Mouse (Mus musculus) inflammation-experienced regulatory T-cells, adult 6 months (primary cell): Measurements from ENCODE around the gene Kctd15. TPM values are rescaled to one million over a fixed set of nuclear protein-coding genes. Genes with fewer than 3 reads are reported as not detected.

ENCODE experiments used
- ATAC-seq: one replicate; pipeline ENCODE4 v1.8.0; 2017
- polyA plus RNA-seq, 3 experiments: library from polyadenylated mRNA; unstranded; fragments of 100-300 nt; shearing (Covaris generic); gene quantifications; one replicate each; pipeline ENCODE4 v1.2.1; 2017

Gene Kctd15
- polyA plus RNA-seq, result not detected

DNA sequence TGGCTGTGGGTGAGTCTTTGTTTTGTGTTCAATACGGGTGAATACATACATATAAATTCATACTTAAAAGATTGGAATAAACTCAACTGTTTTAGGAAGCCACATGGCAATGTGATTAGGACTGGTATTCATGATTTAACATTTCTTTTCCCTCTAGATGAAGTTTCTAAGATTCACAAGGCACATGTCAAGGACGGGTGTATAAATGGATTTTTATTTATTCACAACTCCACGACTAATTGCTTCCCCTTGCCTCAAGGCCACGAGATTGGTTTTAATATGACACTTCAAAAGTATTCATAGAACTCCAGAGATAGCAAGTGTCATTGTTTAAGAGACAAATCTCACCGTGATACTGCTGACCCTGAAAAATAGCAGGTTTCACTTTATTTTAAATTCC, at the start of gene Kctd15:
TSS of gene Kctd15 (minus strand) at position 101 of the 400 bp plus-strand sequence.
- no peak for ATAC-seq

- no peak for ATAC-seq
Observed at GRCm38 (mm10) chr7:34704401-34704800, 47.9 kb upstream of the Kctd15 start.

DNA sequence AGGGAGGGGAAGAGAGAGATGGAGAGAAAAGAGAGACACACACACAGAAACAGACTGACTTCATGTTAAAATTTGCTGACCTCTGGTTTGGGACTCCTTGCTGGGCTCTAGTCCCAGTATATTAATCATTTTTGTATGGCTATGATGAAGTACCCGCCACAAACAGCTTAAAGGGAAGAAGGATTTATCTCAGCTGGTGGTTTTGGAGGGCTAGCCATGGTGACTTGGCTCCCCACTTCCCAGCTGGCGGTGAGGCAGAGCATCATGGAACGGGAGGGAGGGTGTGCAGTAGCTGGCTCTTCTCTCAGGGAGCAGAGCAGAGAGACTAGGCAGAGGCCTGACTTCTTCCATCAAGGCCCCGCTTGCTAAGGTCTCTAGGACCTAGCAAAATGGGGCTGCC, 46.9 kb upstream of the Kctd15 start:
- no peak for ATAC-seq

- no peak for ATAC-seq
Observed at GRCm38 (mm10) chr7:34702718-34703351, 46.3 kb upstream of the Kctd15 start.

- no peak for ATAC-seq
Observed at GRCm38 (mm10) chr7:34699888-34700287, 43.4 kb upstream of the Kctd15 start.

DNA sequence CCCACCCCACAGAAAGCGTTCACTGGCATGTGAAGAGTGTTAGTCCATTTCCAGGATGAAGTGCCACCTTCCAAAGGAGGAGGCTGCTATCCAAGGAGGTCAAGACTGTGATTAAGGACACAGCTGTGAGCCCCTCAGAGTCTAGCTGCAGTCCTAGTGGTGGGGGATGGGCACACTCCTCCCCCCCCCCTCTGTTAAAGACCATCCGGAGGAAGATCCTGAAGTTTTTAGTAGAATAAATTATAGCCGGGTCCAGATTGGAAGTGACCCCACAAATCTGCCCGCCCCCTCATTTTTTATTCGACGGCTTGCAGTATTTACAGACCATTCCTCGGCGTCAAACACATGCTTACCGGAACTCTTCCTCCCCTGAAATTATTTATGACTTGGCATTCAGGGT, 41.7 kb upstream of the Kctd15 start:
- ATAC-seq, result no peak

DNA sequence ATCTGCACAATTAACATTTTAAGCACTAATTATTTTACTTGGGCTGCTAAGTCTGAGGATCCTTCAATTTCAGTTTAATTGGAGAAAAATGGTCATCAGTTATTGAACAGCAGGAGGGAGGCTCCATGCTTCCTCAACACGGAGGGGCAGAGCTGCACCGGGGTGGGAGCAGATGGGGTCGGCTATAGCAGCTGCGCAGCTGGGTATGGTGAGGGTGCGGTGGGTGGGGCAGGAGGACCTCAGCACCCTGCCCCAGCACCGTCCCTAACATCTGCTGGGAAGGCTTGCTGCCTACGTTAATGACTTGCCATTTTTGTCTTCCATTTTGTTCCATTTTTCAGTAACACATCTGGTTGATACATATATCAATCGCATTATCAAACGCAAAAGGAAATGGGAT, 39.6 kb upstream of the Kctd15 start:
- no peak for ATAC-seq

DNA sequence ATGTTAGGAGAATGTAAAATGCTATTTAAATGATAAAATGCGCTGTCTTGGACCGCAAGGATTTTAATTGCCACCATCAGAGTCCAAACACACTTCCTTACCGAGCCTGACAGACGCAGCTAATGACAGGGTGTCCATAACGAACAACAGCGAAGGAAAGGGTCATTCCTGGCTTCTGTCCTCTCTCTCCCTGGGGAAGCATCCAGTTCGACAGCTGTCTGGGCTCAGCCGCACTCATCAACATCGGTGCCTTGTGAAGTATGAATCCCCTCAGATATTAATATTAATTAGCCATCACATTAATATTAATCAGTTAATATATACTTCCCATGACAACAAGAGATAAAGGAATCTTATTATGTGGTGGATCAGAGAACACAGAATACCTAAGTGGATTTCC, 38.4 kb upstream of the Kctd15 start:
- ATAC-seq, result no peak

- no peak for ATAC-seq
Observed at GRCm38 (mm10) chr7:34693916-34694315, 37.4 kb upstream of the Kctd15 start.

DNA sequence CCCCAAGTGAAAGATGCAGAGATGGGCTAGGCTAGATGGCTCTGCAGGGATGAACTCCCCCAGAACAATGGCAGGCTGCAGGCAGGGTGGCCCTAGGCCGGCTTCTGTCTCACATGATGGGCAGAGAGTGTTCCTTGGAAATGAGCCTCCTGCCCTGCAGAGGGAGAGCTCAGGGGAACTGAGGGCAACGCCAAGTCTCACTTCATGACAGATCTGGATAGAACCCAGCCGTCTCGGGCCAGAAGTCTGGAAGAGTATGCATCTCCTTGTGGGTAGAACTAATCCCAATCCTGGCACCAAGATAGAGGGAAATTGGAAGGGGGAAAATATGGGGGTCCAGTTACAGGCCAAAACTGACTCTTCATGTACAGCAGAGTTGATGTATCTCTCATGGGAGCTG, 36.5 kb upstream of the Kctd15 start:
- ATAC-seq, result no peak

DNA sequence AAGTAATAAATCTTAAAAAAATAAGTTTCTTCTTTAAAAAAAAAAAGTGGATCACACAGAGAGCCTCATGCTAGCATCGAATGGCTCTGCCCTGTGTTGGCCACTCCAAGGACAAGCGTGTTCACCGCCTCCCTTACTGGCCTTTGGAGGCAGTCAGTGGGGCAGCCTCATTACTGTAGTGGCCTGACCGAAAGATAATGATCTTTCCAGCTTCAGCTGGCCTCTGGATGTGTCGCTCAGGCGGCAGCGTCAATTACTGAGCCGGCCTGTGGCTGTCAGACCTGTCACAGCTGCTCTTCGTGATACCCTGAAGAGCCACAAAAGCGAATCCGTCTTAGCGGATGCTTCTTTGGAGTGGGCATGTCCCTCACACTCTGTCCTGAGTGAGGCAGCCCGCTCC, 33.6 kb upstream of the Kctd15 start:
- ATAC-seq, result no peak

DNA sequence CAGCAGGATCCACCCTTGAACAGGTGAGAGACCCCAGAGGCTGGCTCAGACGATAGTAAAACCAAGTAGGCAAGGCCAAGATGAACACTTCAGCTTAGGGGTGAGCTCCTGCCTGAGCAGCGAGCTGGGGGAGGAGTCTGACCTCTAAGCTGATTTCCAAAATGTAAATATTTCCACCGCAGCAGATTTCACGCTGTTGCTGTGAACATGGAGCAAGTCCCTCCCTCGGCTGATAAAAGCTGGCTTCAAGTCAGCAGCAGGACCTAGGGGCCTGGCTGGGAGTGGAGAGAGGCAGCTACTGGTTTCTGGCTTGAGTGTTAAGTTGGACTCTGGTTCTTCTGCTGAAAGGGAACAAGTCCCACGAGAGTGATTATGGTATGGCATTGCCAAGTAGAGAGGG, 32.5 kb upstream of the Kctd15 start:
- ATAC-seq, result no peak

GRCm38 (mm10) chr7:34685801-34686200, 29.3 kb upstream of the Kctd15 start:
- ATAC-seq, result no peak

- no peak for ATAC-seq
Observed at GRCm38 (mm10) chr7:34685176-34685575, 28.6 kb upstream of the Kctd15 start.

GRCm38 (mm10) chr7:34680771-34681421, 24.4 kb upstream of the Kctd15 start:
- no peak for ATAC-seq

- ATAC-seq, result no peak
Observed at GRCm38 (mm10) chr7:34679886-34680285, 23.4 kb upstream of the Kctd15 start.

- peak; percentile 60 for ATAC-seq
Observed at GRCm38 (mm10) chr7:34675831-34676514, 19.4 kb upstream of the Kctd15 start.

GRCm38 (mm10) chr7:34675120-34675790, 18.7 kb upstream of the Kctd15 start:
- no peak for ATAC-seq

DNA sequence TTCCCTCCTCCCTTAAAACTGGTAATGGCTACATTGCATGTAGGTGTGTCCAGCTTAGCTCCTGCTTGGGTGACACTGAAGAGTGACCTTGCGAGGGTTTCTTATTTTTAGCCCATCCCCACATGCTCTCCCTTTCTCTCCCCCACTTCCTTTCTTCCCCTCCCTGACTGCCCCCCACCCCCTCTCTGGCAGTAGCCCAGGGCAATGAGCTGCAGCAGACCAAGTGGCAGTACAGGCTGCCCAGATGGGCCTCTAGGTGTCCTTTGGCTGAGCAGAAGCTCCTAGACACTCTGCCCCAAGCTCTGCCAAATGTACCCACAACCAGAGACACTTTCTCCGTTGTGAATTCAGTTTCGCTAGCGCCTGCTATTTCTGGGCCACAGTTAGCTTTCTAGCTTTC, 16.4 kb upstream of the Kctd15 start:
- ATAC-seq, result no peak

DNA sequence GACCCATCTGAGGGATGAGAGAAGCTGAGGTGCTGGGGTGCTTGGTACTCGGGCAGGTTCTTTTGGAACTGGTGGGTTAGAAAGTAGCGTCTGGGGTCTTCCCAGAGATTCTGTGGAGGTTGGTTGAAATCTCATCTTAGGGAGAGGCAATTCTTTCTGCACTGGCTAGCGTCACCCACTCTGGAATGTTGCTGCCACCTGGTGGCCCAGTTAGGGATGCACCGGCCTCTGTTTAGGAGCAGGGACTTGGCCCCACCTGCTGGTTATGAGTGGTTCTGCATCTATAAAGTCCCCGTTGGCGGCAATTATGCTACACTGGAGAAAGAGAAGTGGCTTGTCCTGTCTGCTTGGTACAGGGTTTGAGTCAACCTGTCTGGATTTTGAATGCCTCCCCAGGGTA, 15.4 kb upstream of the Kctd15 start:
- peak; percentile 88 for ATAC-seq

DNA sequence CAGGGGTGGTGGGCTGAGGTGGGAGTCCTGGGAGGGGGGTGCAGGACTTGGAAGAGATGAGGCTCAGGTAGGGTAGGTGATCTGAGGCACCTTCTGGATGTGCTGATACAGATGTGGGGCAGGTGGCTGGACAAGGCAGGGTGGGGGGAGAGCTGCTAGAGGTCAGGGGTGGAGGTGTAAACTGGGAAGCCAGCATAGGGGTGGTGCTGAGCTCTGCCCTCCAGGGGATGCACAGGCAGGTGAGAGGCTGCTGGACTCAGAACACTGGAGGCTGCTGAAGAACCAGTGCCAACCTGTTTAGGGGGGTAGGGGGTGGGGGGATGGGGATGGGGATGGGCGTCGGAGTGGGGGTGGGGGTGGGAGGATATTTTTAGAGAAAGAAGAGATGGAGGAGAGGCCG, 14.2 kb upstream of the Kctd15 start:
- no peak for ATAC-seq

DNA sequence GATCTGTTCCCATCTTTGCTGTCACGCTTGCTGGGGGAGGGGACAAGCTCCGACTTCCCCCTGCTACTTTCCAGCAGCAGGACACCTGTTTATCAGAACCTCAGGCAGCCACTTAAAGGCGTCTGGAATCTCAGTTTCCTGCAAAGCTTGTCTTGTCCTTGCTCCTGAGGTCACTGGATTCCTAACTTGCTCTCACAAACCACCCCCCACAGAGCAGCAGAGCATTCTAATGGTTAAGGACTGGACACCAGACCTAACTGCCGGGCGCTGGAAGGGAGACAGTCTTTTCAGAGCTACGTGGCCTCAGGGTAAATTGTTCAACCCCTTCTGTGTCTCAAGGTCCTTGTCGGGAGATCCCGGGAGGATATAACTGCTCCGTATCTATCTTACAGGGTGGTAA, 12.8 kb upstream of the Kctd15 start:
- no peak for ATAC-seq

- no peak for ATAC-seq
Observed at GRCm38 (mm10) chr7:34667874-34668273, 11.3 kb upstream of the Kctd15 start.

DNA sequence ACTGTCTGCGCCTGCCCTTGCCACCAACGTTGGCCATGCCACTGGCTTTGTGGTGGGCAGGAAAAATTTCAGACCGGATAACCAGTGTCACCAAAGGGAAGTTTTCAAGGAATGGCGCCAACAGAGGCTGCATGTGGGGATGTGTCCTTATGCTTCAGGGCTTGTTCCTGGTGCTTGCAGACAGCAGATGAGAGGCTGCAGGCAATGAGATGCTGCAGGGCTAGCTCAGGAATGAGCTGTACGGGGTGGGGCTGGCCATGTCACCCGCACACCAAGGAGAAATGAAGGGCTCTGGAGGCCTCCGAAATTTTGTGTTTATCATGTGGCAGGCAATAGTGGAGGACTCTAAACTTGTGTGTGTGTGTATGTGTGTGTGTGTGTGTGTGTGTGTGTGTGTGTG, 6.6 kb upstream of the Kctd15 start:
- ATAC-seq, result no peak
